Mouse (Mus musculus) lung, embryonic 16.5 days (tissue): Measurements from ENCODE around the gene Slc13a3. TPM values are rescaled to one million over a fixed set of nuclear protein-coding genes. Genes with fewer than 3 reads are reported as not detected.

Experiments
- ATAC-seq: fragments of 200-750 bp; cut with Nextera tagmentation; 2 replicates; pipeline ENCODE4 v1.8.0; 2017; ENCODE audit warnings: low read depth, mild to moderate bottlenecking, moderate library complexity
- H3K27ac ChIP-seq: fragments of 300-500 bp; sonication (generic); 2 replicates; pipeline ENCODE4 v1.5.1; 2014; ENCODE audit warnings: mild to moderate bottlenecking, control low read depth, low read length
- H3K27me3 ChIP-seq: fragments of 300-500 bp; sonication (generic); 2 replicates; pipeline ENCODE4 v1.6.1; 2014; ENCODE audit warnings: low read depth, low read length, mixed read lengths; ENCODE audit not compliant: control insufficient read depth, insufficient read depth
- H3K36me3 ChIP-seq: fragments of 300-500 bp; sonication (generic); 2 replicates; pipeline ENCODE4 v1.6.1; 2014; ENCODE audit warnings: low read length; ENCODE audit not compliant: control insufficient read depth, insufficient read depth
- H3K4me1 ChIP-seq: fragments of 300-500 bp; sonication (generic); replicated peaks from 2 replicates; pipeline ENCODE4 v1.6.1; 2014; ENCODE audit warnings: low read length, mixed read lengths; ENCODE audit not compliant: control insufficient read depth, insufficient read depth
- H3K4me2 ChIP-seq: fragments of 300-500 bp; sonication (generic); 2 replicates; pipeline ENCODE4 v1.6.1; 2014; ENCODE audit warnings: low read depth, low read length, control low read depth
- H3K4me3 ChIP-seq: fragments of 300-500 bp; sonication (generic); 2 replicates; pipeline ENCODE4 v1.5.1; 2014; ENCODE audit warnings: mild to moderate bottlenecking, low read length, control low read depth
- H3K9ac ChIP-seq: fragments of 300-500 bp; sonication (generic); 2 replicates; pipeline ENCODE4 v1.6.1; 2014; ENCODE audit warnings: low read length, control low read depth
- H3K9me3 ChIP-seq: fragments of 300-500 bp; sonication (generic); 2 replicates; pipeline ENCODE4 v1.6.1; 2016; ENCODE audit warnings: low read length; ENCODE audit not compliant: control insufficient read depth
- WGBS: fragments of 180-500 bp; shearing (Covaris S2); extraction: QIAGEN DNeasy Blood & Tissue Kit; methylation state at CpG from one replicate; pipeline ENCODE4 v1.1.7; 2014; 5-methylcytosine and 5-hydroxymethylcytosine counted together
- polyA plus RNA-seq: library from polyadenylated mRNA; unstranded; fragments of >200 nt; fragmentation: Nextera tagmentation; extraction: Ambion mirVana; gene quantifications from 2 replicates; pipeline ENCODE4 v1.2.1, GENCODE M21; 2015

The Slc13a3 gene
- polyA plus RNA-seq, 1 experiment from 2014 or later: 0.57 TPM

GRCm38 (mm10) chr2:165413884-165414283 lies 59.1 kb downstream of the Slc13a3 start:
- no peak overlapping the region for H3K4me2 ChIP-seq
- WGBS: 41% methylated on average over 3 of the region's 3 CpGs
- no peak overlapping the region for H3K27ac ChIP-seq
- no peaks in the 10 kb centered on the region; the same call in 1 of the 2 replicates for H3K4me1 ChIP-seq
- H3K9ac ChIP-seq: no peak overlapping the region
- no peaks in the 10 kb centered on the region for H3K36me3 ChIP-seq
- no peak for ATAC-seq
- no peaks in the 10 kb centered on the region for H3K9me3 ChIP-seq
- H3K27me3 ChIP-seq: no peaks in the 10 kb centered on the region
- H3K4me3 ChIP-seq: no peak overlapping the region

- ATAC-seq: no peak
- no peaks in the 10 kb centered on the region for H3K36me3 ChIP-seq
- no peaks in the 10 kb centered on the region for H3K9me3 ChIP-seq
- H3K4me1 ChIP-seq: no peaks in the 10 kb centered on the region; the same call in 1 of the 2 replicates
- H3K9ac ChIP-seq: no peak overlapping the region
- H3K4me3 ChIP-seq: no peak overlapping the region
- H3K27ac ChIP-seq: no peak overlapping the region
- 34% methylated on average over 10 of the region's 10 CpGs for WGBS
- no peaks in the 10 kb centered on the region for H3K27me3 ChIP-seq
- no peak overlapping the region for H3K4me2 ChIP-seq
Measured at GRCm38 (mm10) chr2:165407700-165408301, 65.2 kb downstream of the Slc13a3 start.

GRCm38 (mm10) chr2:165405351-165405750 lies 67.7 kb downstream of the Slc13a3 start:
- Histone ChIP-seq H3K27ac (no peak overlapping the region; the same call in 1 of the 2 replicates), H3K4me1 (no peaks in the 10 kb centered on the region; the same call in none of the 2 replicates), H3K27me3 (no peaks in the 10 kb centered on the region), H3K4me2 (no peak overlapping the region), H3K36me3 (no peaks in the 10 kb centered on the region), H3K9ac (no peak overlapping the region), H3K4me3 (no peak overlapping the region), H3K9me3 (no peaks in the 10 kb centered on the region)
- WGBS: 21% methylated on average over 6 of the region's 6 CpGs
- peak; percentile 63; the same call in 1 of the 2 replicates for ATAC-seq

GRCm38 (mm10) chr2:165404951-165405350 lies 68.1 kb downstream of the Slc13a3 start:
- no peak overlapping the region for H3K4me3 ChIP-seq
- no peaks in the 10 kb centered on the region for H3K9me3 ChIP-seq
- ATAC-seq: peak; percentile 69
- H3K9ac ChIP-seq: no peak overlapping the region
- H3K27me3 ChIP-seq: no peaks in the 10 kb centered on the region
- no peak overlapping the region for H3K4me2 ChIP-seq
- no peaks in the 10 kb centered on the region; the same call in none of the 2 replicates for H3K4me1 ChIP-seq
- H3K36me3 ChIP-seq: no peaks in the 10 kb centered on the region
- H3K27ac ChIP-seq: no peak overlapping the region
- 21% methylated on average over 9 of the region's 9 CpGs for WGBS

GRCm38 (mm10) chr2:165398164-165398785 lies 74.8 kb downstream of the Slc13a3 start:
- no peak overlapping the region for H3K4me3 ChIP-seq
- H3K27me3 ChIP-seq: no peaks in the 10 kb centered on the region
- H3K36me3 ChIP-seq: no peaks in the 10 kb centered on the region
- ATAC-seq: no peak
- H3K4me2 ChIP-seq: no peak overlapping the region
- WGBS: 63% methylated on average over 15 of the region's 15 CpGs
- H3K9me3 ChIP-seq: no peaks in the 10 kb centered on the region
- H3K9ac ChIP-seq: no peak overlapping the region
- H3K4me1 ChIP-seq: peaks cover 7% of the 10 kb centered on the region; the same call in 1 of the 2 replicates
- no peak overlapping the region for H3K27ac ChIP-seq

- no peak overlapping the region for H3K27ac ChIP-seq
- H3K36me3 ChIP-seq: no peaks in the 10 kb centered on the region
- H3K4me2 ChIP-seq: no peak overlapping the region
Measured at GRCm38 (mm10) chr2:165397502-165398163, 75.4 kb downstream of the Slc13a3 start.

GRCm38 (mm10) chr2:165396831-165397501 lies 76.1 kb downstream of the Slc13a3 start:
- WGBS: 41% methylated on average over 20 of the region's 20 CpGs
- Histone ChIP-seq H3K4me2 (no peak overlapping the region), H3K4me3 (no peak overlapping the region), H3K9ac (peak overlapping the region; percentile 14; the same call in 1 of the 2 replicates), H3K4me1 (peaks cover 7% of the 10 kb centered on the region; the same call in 1 of the 2 replicates), H3K9me3 (no peaks in the 10 kb centered on the region), H3K27ac (no peak overlapping the region), H3K27me3 (no peaks in the 10 kb centered on the region), H3K36me3 (no peaks in the 10 kb centered on the region)
- ATAC-seq: peak; percentile 34; the same call in 1 of the 2 replicates

More at GRCm38 (mm10) chr2:165397502-165398163, 75.4 kb downstream of the Slc13a3 start:
- ATAC-seq: 0 out of 2 replicates have a peak, but pooled peaks have one; percentile 45
- peaks cover 7% of the 10 kb centered on the region; the same call in 1 of the 2 replicates for H3K4me1 ChIP-seq
- no peak overlapping the region; the same call in 1 of the 2 replicates for H3K9ac ChIP-seq
- H3K9me3 ChIP-seq: no peaks in the 10 kb centered on the region
- no peaks in the 10 kb centered on the region for H3K27me3 ChIP-seq
- 65% methylated on average over 23 of the region's 23 CpGs for WGBS
- no peak overlapping the region for H3K4me3 ChIP-seq

- H3K36me3 ChIP-seq: no peaks in the 10 kb centered on the region
- no peak overlapping the region for H3K9ac ChIP-seq
- ATAC-seq: no peak
- peaks cover 3% of the 10 kb centered on the region; the same call in 1 of the 2 replicates for H3K4me1 ChIP-seq
- no peaks in the 10 kb centered on the region for H3K9me3 ChIP-seq
- H3K4me3 ChIP-seq: no peak overlapping the region
- no peak overlapping the region for H3K27ac ChIP-seq
- 81% methylated on average over 4 of the region's 4 CpGs for WGBS
- H3K4me2 ChIP-seq: no peak overlapping the region
- H3K27me3 ChIP-seq: no peaks in the 10 kb centered on the region
Measured at GRCm38 (mm10) chr2:165392156-165392555, 80.9 kb downstream of the Slc13a3 start.

GRCm38 (mm10) chr2:165391561-165391960 lies 81.5 kb downstream of the Slc13a3 start:
- no peak overlapping the region for H3K9ac ChIP-seq
- WGBS: 13% methylated on average over 8 of the region's 8 CpGs
- no peaks in the 10 kb centered on the region for H3K27me3 ChIP-seq
- H3K9me3 ChIP-seq: no peaks in the 10 kb centered on the region
- H3K36me3 ChIP-seq: no peaks in the 10 kb centered on the region
- no peak overlapping the region for H3K4me3 ChIP-seq
- ATAC-seq: no peak
- no peak overlapping the region for H3K4me2 ChIP-seq
- no peak overlapping the region for H3K27ac ChIP-seq
- H3K4me1 ChIP-seq: peaks cover 4% of the 10 kb centered on the region
